Mouse (Mus musculus): ENCODE measurements at regions not wholly inside any gene's neighbourhood (a gene's known extent, or its start where the extent isn't known, plus 50 kb on each side); places are given as distances from the start of the nearest gene placed in this dataset.
A peak's percentile ranks its signal among the peaks of the same experiment; 100 is the strongest.

DNA sequence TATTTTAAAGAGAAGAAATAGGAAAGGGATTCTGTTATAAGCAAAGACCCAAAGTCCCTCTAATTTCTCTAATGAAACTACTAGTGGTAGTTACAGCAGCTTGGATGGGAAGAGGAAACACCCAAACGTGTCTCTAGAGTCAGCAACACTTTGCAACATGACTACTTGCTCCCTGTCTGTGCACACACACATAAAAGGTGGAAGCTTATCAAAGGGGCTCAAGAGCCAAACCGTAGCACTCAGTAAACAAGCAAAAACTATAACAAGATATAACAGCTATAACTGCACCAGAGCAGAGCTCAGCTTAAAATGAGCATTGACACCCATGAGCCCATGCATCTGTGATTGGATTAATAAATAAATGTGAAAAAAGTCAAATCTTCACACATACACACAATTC lies 262.5 kb upstream of the Ppargc1a start:
- DNase-seq = no peak

DNA sequence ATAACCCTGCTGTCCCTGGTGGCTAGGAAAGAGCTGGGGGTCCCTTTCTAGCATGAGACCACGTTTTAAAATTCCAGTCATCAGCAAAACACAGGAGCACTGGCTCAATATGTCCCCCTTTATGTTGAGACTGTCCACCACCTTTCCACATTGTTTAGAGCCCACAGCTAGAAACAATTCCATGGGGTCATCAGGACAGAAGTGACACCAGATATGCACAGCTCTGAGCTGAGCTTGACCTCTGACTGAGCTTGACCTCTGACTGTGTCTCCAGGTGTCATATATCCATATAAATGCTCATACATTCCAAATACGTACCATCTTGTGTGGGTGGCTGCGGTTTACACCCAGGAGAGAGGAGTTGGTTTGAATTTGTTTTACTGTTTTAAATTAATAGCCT lies 262.1 kb upstream of the Ppargc1a start:
- DNase-seq = no peak

DNA sequence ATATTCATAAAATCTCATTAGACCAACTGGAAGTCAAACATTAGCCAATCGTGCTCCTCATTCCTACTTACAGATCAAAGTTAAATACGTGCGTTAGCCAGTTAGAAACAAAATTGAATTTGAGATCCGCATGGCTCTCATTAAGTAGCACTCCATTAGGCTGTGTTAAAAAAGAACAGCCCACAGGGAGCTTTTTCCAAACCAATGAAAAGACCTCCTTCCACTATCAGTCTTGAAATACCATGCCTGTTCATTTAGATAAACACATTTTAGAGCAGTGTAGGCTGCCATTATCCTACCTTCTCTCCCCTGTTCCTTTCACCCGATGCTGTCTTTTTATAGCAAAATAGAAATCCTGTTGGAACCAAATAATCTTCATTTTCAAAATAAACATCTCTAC lies 261.5 kb upstream of the Ppargc1a start:
- DNase-seq = no peak

DNA sequence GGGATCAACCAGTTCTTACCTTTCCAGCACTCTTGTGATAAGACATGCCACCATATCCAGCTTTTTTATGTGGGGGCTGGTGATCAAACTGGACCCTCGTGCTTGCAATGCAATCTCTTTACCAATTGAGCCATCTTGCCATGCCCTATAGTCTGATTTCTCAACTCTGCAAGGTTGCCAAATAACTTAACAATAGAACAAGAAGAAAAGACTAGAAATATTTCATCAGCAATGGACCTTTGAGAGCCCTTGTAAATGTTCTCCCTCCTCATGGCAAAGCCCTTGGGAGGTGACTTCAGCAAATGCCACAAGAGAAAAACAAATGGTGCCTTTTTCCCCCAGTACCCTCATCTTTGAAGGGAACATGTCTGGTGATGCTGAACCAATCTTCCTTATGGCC lies 258.7 kb upstream of the Ppargc1a start:
- DNase-seq = peak in 1 of 2 experiments; percentile 1

DNA sequence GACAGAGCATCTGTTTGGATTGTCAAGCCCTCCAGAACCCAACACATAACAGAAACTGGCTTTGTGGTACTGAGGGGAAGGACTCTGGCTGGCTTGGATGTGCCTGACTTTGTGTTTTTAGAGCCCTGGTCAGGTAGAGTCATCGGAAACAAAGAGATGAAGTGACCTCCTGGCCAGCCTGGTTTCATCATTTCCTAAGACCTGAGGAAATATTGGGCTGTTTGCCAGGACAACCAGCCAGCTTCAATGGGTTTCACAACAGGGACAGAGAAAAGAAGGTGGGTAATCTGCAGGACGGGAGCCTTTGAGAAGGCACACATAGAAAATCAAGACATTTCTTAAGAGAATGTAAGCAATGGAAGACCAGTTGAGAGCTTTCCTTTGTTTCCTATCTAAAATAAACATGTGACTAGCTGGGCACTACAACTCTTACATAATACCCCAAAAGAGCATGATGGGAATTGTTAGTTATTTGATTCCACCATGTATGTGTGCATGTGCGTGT lies 258.1 kb upstream of the Ppargc1a start:
- DNase-seq = peak in 1 of 2 experiments; percentile 11

DNA sequence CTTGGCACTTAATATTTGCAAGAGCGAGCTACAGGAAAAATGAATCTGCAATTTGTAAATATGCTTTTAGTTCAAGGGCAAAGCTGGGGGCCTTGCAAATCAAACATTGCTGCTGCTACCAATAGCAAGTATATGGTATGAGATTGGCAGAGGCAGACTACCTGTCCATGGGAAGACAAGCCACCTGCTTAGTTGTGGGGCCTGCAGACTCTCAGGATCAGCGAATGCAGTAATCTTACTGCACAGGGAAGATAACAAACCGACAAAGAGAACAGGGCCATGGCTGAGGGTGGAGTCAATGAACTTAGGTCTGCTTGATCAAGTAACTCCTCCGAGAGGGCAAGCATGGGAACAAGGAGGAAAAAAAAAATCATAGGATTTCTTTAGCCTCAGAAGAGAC lies 257.2 kb upstream of the Ppargc1a start:
- DNase-seq = no peak

DNA sequence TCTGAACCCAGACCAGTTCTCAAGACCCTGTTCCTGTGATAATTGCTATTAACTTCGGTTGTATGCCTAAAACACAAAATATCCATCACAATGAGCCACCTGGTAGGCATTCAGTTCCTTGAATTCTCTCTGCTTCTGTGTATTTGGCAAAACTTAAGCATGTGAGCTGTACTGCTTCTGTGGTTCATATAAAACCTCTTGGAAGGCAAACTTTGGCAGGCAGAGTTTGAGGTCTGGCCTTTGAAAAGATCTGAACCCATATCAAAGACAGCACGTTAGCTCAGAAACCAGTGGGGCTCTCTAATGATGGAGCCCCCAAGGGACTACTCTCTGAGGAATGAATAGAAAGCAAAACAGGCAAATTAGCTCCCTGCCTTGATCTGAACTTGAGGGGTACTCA lies 256.1 kb upstream of the Ppargc1a start:
- DNase-seq = no peak

DNA sequence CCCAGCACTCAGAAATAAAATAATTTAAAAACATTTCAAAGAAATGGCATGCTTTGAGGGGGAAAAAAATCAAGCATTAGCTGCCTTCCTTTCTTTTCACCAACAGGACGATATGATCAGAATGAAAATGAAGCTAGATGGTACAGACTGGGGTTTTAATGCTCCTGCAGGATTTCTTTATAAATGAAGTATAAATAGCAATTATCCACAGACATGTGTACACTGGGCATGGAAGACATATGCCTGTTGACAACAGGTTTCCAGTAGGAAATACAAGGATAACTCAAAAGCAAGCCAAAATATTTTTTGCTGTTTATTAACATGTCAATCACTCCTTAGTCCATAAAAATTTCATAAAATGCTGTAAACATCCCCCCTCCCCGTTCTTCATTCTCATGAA lies 248.7 kb upstream of the Ppargc1a start:
- DNase-seq = no peak

DNA sequence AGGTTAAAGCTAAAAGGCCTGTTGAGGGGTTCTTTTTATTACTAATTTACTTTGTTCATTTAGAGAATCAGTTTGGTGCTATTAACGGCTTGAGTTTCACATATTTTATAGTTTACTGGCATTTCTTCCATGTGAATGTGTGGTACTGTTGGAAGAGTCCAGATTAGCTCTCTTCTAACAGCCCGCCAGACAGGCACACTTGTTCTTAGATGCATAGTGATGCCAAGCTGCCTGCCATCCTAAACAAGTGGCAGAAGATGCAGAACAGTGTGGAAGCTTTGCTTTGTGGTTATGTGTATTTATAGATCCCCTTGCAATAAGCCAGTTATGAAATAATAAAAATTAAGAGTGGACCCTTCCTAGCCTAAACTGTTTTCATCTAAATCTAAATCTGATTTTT lies 244.2 kb upstream of the Ppargc1a start:
- no peak for DNase-seq

DNA sequence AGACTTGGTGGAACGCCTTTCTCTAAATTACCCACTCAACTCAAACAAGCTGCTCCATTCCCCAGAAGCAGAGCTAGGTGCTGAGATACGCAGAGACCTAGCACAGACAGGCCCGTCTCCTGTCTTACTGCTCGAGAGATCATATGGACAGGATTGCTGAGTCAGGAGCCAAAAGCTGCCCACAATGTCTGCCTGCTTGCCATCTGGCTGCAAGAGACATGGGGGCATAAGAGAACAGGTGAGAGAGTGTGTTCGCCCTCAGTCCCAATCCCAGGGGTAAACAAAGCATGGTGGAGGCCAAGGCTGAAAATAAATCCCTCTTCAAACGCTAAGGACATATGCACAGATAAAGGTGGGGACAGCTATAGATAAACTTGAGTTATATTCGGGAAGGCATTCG lies 234.0 kb upstream of the Ppargc1a start:
- DNase-seq = no peak

DNA sequence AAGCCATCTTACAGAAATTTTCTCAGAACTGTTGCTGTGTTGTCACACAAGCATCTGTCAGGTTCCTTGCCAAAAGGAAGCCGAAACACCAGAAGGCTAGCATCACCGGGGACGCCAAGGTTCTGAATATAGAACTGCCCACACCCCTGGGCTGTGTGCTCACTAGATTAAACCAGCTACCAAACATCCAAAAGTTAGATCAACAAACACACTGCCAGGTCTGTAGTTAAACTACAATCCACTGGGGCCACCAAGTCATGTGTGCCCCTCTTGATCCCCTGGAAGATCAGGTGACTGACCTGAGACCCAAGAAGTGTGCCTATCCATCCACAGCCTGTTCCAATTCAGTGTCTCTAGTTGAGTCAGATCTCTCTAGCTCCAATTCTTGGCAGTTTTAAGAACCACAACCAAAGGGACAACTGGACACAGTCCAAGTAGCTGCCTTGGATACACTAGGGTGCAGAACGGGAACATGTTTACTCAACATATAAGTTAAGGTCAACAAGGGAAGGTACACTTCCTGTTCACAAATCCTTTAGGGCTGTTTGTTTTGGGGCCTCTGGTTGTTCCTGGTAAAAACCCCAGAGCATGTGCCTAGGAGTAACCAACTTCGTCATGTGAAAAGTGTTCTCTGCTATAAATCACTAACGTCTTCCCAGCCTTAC lies 232.0 kb upstream of the Ppargc1a start:
- DNase-seq = peak in 1 of 2 experiments; percentile 33

DNA sequence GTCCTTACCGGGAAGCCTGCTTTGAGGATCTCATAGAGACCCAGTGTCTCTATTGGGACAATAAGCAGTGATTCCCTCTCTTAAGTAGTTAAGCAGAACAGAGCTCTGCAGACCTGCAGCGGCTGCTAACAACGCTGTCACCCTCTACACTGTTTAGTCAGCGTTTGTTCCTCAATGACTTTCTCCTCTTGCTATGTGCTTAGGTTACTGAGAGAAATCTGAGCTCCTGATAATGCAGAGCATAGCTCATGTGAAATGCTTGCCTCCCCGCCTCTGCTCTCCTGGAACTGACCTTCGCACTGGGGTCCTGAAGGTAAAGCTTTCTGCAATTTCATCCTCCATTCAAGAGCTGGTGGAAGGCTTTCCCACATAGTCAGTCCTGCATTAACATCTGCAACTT lies 226.6 kb upstream of the Ppargc1a start:
- no peak for DNase-seq

DNA sequence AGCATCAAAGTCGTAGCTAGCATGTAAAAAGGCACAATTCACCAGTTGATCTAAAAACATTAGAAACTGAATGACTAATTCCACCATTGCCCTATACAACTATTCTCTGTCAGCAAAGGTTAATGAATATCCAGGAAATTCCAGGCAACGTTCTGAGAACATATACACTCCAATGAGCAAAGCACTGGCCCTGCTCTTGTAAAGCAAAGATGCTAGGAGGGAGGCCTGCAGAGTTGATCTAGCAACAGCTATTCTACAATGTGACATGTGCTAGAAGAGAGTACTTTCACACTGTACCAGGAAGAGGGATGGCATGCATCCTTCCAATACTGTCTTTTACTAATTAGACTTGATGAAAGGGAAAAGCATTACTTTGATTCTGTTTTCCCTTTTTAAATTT lies 225.4 kb upstream of the Ppargc1a start:
- DNase-seq = no peak

DNA sequence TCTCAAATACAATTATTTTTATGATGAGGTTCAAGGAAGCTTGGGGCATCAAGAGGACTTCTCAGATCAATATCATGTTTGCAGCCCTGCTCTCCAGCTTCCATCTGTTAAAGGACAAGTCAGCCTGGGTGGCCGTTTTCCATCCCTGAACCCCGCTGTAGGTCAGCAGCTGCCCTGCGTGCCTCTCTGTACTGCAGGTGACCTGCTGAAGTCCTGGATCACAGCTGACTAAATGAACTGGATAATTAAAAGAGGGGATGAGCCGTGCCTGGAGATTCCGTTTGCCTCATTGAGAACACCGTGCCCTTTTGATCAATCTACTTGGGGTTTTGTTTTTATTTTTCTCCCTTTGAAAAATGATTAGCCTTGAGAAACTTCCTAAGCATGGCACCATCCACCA lies 221.2 kb upstream of the Ppargc1a start:
- no peak for DNase-seq

DNA sequence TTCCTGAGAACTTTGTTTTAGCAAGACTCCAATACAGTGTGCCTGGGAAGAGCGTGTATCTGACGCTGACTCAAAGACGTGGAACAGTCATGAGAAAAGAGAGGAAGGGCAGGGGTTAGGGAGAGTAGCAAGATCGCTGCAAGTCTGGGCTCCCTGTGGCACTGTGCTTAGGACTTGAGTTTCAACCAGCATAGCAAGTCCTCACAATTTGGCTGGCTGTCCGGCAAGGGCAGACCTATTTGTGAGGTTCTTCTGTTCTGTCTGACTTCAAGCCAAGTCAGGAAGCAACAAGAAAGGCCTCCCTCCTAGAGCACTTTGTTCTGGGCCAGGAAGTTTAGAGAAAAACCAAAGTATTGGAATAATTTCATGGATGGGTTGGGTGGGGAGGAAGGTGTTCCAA lies 216.0 kb upstream of the Ppargc1a start:
- DNase-seq = no peak

DNA sequence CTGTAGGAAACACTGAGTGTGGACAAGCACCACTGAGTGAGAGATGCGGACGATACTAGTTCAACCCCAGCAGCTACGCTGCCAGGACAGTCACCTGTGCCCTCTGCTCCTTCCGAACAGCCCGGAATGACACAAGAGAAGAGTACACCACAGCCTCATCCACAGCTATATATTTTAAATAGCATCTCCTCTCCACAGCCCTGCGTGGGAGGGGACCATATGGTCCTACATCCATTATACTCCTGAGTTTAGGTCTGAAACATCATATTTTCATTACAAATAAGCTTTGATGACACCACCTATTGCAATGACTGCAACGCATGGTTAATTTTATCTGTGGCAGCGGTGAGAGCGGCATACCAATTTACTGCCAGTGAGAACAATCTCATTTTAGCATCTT lies 215.6 kb upstream of the Ppargc1a start:
- no peak for DNase-seq

DNA sequence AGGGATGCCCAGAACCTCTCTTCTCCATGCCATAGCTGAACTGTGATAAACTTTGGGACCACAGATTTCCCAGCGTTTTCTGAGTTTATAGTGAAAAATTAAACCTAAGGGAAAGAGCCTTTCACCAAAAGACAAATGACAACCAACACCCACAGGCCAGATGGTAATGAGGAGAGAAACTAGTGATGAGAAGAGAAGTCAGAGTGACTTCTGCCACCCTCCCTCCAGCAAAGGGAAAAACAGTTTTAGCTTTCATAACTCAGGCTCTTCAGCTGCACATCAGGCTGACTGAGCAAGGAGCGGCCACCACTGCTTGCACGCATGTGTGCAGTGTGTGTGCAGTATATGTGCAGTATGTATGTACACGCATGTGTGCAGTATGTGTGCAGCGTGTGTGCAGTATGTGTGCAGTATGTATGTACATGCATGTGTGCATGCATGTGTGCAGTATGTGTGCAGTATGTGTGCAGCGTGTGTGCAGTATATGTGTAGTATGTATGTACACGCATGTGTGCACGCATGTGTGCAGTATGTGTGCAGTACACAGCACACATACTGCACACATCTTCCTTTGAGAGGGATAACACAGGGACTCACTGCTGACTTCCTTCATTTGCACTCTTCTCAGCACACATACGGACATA lies 208.1 kb upstream of the Ppargc1a start:
- no peak for DNase-seq

DNA sequence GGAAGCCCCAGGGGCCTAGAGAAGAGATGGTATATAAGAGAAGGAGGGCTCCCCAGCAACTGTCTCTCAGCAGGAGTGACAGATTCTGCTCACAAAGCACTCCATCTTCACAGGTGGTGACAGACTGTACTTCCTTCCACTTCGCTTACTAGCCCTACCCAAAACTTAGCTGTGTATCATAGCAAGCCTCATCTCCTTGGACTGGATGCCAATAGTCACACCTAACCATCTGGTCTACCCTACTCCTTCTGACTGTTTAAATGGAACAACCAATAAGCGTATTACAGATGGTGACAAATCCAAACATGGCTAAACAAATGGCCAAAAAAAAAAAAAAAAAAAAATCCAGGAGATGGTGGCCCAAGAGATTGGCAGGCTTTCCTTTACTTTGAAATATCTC lies 204.1 kb upstream of the Ppargc1a start:
- DNase-seq = no peak

DNA sequence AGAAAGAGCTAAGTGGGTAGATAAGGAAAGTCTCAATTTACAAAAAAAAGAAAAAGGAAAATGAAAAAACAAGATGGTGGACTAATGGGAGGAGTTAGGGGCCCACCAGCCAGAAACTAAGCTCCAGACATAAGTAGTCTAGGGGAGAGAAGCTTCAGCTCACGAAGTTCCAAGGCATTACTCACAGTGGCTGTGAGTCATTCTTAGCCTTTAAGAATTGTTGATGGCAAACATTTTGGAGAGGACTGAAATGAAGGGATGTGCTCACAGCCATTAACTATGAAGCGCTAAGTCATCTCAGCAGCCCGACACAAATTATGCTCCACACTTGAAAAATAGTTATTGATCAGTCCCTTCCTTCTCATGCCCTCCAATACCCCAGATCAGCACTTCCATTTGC lies 198.6 kb upstream of the Ppargc1a start:
- no peak for DNase-seq

DNA sequence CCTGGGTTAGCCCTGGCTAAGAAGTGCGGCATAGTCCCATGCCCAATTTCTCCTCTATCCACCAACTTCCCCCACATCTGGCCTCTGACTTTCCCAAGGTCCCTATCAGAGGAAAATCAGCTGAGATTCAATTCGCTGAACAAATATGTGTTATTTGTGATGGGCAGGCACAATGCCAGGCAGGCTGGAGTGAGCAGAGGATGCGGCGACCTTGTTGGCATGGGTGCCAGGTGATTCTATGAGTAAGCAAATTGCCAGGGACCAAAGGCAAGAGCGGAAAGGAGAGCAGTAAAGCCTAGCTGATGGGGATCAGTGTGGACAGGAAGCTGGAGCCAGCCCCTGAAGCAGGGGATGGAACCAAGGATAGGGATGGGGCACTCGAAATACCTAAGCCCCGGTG lies 196.9 kb upstream of the Ppargc1a start:
- no peak for DNase-seq

DNA sequence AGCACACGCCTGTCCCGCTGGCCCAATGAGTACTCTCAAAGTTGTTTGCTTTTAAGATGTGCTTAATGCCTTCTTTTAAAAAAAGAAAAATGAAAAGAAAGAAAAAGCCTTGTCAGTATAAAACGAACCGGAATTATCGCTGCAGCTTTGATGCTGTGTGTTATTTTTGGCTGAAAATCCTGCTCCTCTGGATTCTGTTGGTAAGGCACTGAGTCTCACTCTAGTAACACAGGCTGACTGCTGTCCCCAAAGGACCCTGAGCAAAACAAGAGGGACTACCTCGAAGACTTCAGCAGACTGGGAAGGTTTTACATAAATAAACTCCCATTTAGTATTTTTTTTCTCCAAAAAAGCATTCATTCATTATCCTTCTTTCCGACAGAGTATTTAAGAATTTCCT lies 196.1 kb upstream of the Ppargc1a start:
- no peak for DNase-seq

DNA sequence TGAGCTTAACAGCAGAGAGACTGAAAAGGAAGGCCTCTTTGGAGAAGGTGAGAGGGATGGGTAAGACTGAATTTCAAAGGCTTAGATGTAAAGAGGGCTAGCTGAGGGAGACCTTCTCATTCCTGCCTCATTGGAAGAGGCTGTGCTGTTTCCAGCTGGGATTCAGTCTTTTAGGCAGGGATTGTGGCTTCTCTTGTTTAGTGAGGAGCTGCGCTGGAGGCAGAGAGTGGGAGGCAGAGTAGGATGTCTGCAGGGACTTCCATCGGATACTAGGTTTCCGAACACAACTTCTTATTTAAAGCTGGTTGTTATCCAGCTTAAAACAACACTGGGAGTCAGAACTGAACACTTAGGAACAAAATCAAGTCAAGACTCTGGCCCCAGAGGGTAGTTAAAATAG lies 194.8 kb upstream of the Ppargc1a start:
- DNase-seq = no peak

DNA sequence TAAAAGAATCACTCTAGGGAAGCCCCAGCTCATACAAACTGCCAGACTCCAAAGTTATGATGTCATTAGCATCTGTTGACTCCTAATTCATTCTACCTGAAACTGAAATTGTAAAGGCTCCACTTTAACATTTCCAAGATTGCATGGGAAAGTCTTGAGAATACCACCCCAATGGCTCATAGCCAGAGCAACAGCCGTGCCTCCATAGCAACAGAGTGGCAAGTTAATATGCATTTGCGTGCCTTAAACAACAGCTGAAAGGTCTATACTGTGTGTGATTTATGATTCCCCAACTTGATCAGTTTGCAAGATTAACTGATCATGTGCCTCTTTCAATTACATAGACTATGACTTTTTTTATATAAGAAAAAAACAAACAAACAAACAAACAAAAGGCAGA lies 190.8 kb upstream of the Ppargc1a start:
- no peak for DNase-seq

DNA sequence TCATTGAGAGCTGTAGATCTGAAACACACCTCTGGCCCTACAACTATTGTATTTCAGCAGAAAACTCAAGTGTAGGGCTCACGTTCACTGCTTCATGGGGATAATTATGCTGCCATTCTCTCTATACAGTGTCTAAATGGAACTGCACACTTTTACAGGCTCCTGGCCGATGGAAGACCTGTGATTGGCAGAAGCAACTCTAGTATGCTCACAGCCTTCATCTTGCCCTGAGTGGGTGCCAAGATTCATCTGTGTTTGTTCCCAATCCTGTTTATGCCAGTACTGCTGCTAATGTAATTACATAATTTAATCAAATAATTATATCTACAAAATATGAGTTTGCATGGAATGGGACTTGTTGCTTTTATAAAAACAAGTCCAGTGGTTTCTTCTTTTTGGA lies 190.3 kb upstream of the Ppargc1a start:
- no peak for DNase-seq

DNA sequence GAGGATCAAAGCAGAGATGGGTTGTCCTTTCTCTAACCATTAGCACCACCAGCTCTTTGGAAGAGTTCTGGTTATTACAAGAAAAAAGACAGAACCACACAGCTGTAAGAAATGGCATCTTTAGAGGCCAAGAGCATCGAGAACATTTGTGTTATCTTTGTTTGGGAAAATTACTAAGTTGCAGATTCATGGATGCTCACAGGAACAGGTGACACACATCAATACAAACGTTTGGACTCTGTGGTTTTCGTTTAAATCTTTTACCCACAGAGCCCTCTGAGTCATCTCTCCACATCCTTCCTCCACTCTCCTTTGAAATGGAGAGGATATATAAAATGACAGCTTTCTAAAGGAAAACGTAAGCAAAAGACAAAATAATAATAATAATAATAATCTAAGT lies 184.5 kb upstream of the Ppargc1a start:
- DNase-seq = no peak
